Mouse (Mus musculus): ENCODE measurements around the gene Rft1. TPM values are rescaled to one million over a fixed set of nuclear protein-coding genes. Genes with fewer than 3 reads are reported as not detected.

Rft1 gene
- total RNA-seq, 2 experiments from 2014 or later, result 11.2 to 12.7 TPM

DNA sequence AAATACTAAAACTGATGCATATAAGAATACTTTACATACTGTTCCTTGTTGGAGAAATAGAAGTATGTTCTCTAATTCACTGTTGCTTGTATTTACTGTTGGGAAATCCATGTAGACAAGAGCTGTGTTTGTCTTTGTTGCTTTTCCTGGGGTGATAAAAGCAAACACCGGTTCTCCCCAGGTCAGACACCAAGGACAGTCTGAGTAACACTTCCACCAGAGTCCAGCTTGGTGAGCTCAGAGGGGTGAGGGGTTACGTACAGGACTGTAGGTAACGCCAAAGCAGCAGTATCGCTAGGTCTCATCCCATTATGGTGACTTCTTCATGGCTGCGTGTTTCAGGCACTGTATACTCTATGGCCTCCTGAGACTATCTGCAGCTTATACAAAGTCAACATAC, 80.5 kb downstream of the Rft1 start:
- DNase-seq, result no peak

DNA sequence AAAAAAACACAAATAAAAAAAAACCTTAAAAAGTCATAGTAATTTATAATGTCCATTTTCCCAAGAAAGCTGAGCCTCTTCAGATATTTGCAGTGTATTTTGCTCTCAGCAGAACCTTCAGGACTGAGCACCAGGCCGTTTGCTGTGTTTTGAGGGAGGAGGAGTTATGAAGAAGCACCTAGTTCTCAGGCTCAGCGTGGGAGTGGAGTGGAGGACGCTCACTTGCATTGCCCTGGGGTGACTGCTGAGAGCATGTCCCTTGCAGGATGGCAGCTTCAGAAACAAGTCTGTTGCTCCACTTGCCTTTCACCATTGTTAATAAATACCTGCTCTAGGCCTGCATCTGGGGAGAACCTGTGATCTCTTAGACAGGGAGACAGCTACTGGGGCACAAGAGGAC, 81.7 kb downstream of the Rft1 start:
- DNase-seq, result no peak

DNA sequence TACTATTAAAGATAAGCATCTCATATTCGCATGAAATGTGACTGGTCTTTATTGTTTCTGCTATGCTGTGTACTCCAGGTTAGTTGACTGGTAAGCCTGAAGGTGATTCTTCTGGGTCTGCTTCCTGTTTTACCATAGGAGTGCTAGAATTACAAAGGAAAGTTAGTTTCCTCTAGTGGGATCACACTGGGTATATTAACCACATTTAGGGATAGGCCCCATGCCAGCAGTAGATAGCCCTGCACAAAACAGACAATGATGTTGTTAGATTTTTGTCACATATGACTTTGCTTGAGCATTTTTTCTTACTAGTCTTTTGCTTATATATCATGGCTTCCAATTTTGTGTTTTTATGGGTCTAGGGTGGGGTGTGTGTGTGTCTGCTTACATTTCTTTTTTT, 82.3 kb downstream of the Rft1 start:
- DNase-seq, result no peak

Other genes with a start within 250 kb of the Rft1 start
- 10 to 100 TPM; 20.0 to 24.8 TPM for gene Dcp1a, start 174.8 kb upstream of the Rft1 start, total RNA-seq (2021)
- gene Cacna1d, start 162.9 kb upstream of the Rft1 start, total RNA-seq (2021), result 10 to 100 TPM; 41.8 to 60.0 TPM
- gene Tkt, start 106.0 kb upstream of the Rft1 start, total RNA-seq (2021), result 100 to 1,000 TPM; 147 to 168 TPM
- 10 to 100 TPM; 33.5 to 38.1 TPM for gene Prkcd, start 28.1 kb upstream of the Rft1 start, total RNA-seq (2021)
- gene Sfmbt1, start 60.5 kb downstream of the Rft1 start, total RNA-seq (2021), result 10 to 100 TPM; 32.3 to 33.0 TPM
- 10 to 100 TPM; 19.7 to 23.9 TPM for gene Tmem110, start 171.2 kb downstream of the Rft1 start, total RNA-seq (2021)
- 1 to 10 TPM; 2.2 to 2.7 TPM for gene Mustn1, start 224.8 kb downstream of the Rft1 start, total RNA-seq (2021)
- gene Itih4, start 232.1 kb downstream of the Rft1 start, total RNA-seq (2021), result not detected